Mouse (Mus musculus) embryo, embryonic 11.5 days (tissue): ENCODE data around the gene Uncx.
"Not testable (repeated sequence)": the region's sequence is repeated elsewhere in the genome, so short reads cannot be mapped to it uniquely, and the experiment has no call there.

Source experiments
- DNase-seq: peaks from one replicate; pipeline ENCODE4 v3.0.0-alpha.2; 2012; ENCODE audit warnings: low read depth, low spot score

The Uncx gene

GRCm38 (mm10) chr5:139561363-139562001 lies 18.2 kb downstream of the Uncx start:
- no peak for DNase-seq

- no peak for DNase-seq
Measured at GRCm38 (mm10) chr5:139564663-139565062, 21.4 kb downstream of the Uncx start.

GRCm38 (mm10) chr5:139565462-139565861 lies 22.2 kb downstream of the Uncx start:
- DNase-seq = no peak

- DNase-seq = no peak
Measured at GRCm38 (mm10) chr5:139566640-139567399, 23.5 kb downstream of the Uncx start.

- no peak for DNase-seq
Measured at GRCm38 (mm10) chr5:139568079-139568478, 24.8 kb downstream of the Uncx start.

- DNase-seq = no peak
Measured at GRCm38 (mm10) chr5:139572526-139572925, 29.2 kb downstream of the Uncx start.

- DNase-seq = no peak
Measured at GRCm38 (mm10) chr5:139573606-139574311, 30.5 kb downstream of the Uncx start.

GRCm38 (mm10) chr5:139575054-139575453 lies 31.8 kb downstream of the Uncx start:
- DNase-seq = no peak

GRCm38 (mm10) chr5:139580171-139580743 lies 37.0 kb downstream of the Uncx start:
- no peak for DNase-seq

- no peak for DNase-seq
Measured at GRCm38 (mm10) chr5:139581308-139581868, 38.1 kb downstream of the Uncx start.

- no peak for DNase-seq
Measured at GRCm38 (mm10) chr5:139584971-139585747, 41.9 kb downstream of the Uncx start.

- DNase-seq = no peak
Measured at GRCm38 (mm10) chr5:139585748-139586060, 42.4 kb downstream of the Uncx start.

GRCm38 (mm10) chr5:139587459-139587858 lies 44.2 kb downstream of the Uncx start:
- DNase-seq = not testable (repeated sequence)

GRCm38 (mm10) chr5:139590682-139591360 lies 47.5 kb downstream of the Uncx start:
- DNase-seq = not testable (repeated sequence)

GRCm38 (mm10) chr5:139592011-139592410 lies 48.7 kb downstream of the Uncx start:
- DNase-seq = no peak

- no peak for DNase-seq
Measured at GRCm38 (mm10) chr5:139592850-139593249, 49.6 kb downstream of the Uncx start.

- no peak for DNase-seq
Measured at GRCm38 (mm10) chr5:139593746-139594145, 50.5 kb downstream of the Uncx start.

- no peak for DNase-seq
Measured at GRCm38 (mm10) chr5:139595001-139595400, 51.7 kb downstream of the Uncx start.
